Mouse (Mus musculus) monocyte, adult 5-6 weeks (primary cell): ENCODE data around the gene Otogl. TPM values are rescaled to one million over a fixed set of nuclear protein-coding genes. Genes with fewer than 3 reads are reported as not detected.

Experiments used
- ATAC-seq: fragments of 153-309, 156-312 bp; replicated peaks from 2 replicates; pipeline ENCODE4 v1.8.0; 2017; ENCODE audit warnings: mild to moderate bottlenecking; ENCODE audit not compliant: low TSS enrichment, insufficient number of reproducible peaks, severe bottlenecking, poor library complexity, low FRiP score
- total RNA-seq: library from RNA; stranded (forward); fragments of 200-1000, 200-491, 200-594 nt; gene quantifications from 3 replicates; pipeline ENCODE4 v1.2.3, GENCODE M21; 2017

Gene Otogl
- total RNA-seq, 1 experiment from 2014 or later, result not detected

- no peak for ATAC-seq
Observed at GRCm38 (mm10) chr10:107739815-107740214, 172.1 kb downstream of the Otogl start.

GRCm38 (mm10) chr10:107737743-107738142, 174.2 kb downstream of the Otogl start:
- ATAC-seq, result no peak

GRCm38 (mm10) chr10:107735448-107735847, 176.5 kb downstream of the Otogl start:
- no peak for ATAC-seq

GRCm38 (mm10) chr10:107734327-107734726, 177.6 kb downstream of the Otogl start:
- ATAC-seq, result no peak

- ATAC-seq, result no peak
Observed at GRCm38 (mm10) chr10:107725631-107726030, 186.3 kb downstream of the Otogl start.

- ATAC-seq, result no peak
Observed at GRCm38 (mm10) chr10:107719806-107720205, 192.1 kb downstream of the Otogl start, which contains the start of gene Ptprq. Gene Ptprq, minus strand, starts transcription at chr10:107720051.

Other genes with a start within 250 kb of the Otogl start
- gene Ptprq, start 192.1 kb downstream of the Otogl start, total RNA-seq, result 0.19 TPM in 1 of 3 replicates, not detected in the others